Mouse (Mus musculus) frontal cortex, postnatal 36 days (tissue): ENCODE measurements around the gene Tmem25.
"Not testable (repeated sequence)": the region's sequence is repeated elsewhere in the genome, so short reads cannot be mapped to it uniquely, and the experiment has no call there.

Source experiments
- DNase-seq, 2 experiments: peaks; one replicate each; pipeline ENCODE4 v3.0.0; 2022; ENCODE audit warnings: low spot score in 2 of 2

Gene Tmem25

DNA sequence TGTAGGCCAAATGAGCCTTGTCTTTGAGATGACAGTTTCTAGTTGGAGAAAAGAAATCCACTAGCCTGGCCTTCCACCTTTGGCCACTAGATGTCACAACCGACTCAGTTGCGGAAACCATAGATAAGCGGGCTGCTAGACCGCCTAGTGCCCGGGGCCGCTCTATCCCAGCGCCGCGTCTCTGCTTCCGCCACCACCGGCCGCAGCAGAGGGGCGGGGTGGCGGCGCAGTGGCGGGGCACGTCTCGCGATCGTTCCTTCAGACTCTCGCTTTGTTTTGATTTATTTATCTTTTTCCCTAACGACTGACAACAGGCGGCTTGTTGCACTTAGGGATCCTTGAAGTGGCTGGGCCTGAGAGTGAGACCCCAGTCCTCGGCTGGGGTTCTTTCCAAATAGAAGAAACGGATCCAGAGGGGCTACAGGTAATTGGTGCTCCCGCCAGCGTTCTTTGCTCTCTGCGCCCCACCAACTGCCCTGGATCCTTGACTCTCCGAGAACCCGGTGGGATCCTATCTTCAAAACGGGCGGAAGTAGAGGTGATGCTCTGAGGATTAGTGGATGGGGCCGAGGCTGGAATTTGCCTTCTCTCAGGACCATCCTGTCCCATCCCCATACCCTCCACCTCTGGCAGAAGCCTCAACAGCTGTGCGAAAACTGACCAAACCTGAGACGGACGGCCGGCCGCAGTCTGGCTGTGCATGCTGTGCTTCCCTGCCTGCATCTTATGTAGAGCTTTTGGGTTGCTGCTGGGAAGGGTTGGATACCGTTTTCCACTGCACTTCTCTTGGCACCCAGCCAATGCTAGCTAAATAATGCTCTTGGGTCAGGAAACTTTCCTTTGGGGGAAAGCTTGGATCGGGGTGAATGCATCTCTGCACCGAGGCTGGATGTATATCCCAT is 26.1 kb downstream of the Tmem25 start:
- DNase-seq = peak; percentile 89 to 97

DNA sequence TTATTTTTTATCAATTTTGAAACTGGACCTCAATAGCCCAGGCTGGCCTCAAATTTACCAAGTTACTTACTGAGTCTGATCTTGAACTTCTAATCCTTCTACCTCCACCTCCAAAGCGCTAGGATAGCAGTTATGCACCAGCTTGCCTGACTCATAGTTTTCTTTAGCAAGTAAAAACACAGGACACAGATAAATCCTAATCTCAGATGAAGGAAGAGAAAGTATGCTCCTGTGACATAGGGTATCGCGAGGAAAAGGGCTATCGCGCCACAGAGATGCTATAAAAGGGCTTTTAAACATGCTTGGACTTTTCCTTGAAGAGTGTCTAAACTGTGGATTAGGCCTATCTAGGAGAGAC is 26.7 kb downstream of the Tmem25 start:
- DNase-seq = no peak

DNA sequence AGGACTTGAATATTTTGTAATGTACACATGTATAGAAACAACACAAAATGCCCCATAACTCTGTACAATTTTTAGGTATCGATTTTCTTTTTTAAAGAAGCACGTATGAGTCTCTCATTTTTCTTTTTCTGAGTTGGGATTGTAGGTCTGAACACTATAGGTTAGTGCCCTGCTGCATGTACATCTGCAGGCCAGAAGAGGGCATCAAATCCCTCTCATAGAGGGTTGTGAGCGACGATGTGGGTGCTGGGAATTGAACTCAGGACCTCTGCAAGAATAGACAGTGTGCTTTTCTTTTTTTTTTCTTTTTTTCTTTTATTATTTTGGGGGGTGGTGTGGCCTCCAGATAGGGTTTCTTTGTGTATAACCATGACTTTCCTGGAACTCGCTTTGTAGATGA is 27.7 kb downstream of the Tmem25 start:
- no peak for DNase-seq

DNA sequence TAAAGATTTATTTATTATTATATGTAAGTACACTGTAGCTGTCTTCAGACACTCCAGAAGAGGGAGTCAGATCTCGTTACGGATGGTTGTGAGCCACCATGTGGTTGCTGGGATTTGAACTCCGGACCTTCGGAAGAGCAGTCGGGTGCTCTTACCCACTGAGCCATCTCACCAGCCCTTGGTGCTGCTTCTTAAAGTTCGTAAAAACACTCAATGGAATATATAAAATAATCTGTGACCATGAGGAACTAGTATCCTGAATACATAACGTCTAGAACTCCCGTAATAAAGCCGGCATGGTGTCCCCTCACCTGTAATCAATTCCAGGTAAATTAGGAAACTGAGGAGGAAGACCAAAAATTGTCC is 31.1 kb downstream of the Tmem25 start:
- not testable (repeated sequence) for DNase-seq

DNA sequence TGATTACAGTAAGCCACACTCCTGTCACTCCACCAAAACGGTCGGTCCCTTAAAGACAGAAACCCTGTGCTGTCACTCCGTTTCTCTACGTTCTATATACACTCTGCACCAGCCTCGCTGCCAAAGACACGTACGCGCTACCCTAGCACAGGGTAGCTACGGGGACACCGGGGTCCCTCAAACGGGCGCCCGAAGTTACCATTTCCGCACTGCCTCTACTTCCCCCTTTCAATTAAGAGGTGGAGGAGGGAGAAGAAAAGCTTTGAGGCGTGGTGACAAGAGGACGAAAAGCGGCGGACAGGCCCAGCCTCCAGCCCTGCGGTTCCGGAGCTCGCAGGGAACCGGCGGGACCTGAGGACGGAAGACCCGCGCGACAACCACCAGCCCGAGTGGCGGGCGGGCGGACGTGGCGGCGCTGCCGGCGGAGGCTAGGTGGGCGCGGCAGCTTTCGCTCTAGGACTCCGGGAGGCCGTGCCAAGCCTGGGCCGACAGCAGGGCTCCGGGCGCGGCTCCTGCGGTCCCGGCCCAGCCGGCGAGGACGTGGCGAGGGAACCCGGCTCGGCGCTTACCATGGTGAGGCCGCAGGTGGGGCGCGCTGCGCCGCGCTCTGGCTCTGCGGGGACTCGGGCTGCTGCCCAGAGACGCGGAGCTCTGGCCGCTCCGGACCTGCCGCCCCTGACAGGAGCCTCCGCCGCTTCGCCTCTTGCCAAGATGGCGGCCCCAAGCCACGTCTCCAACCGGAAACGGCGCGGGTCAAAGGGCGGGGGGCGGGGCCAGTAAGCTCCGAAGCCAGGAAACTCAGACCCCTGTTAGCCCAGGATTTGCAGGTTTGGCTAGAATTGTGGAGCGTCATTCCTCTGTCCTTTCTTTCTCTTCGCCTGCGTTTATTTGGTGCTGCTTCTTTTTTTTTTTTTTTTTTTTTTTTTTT is 31.7 kb downstream of the Tmem25 start, which contains the start of the genes Arcn1 and Ift46:
Arcn1 (minus strand) TSS at position 745 of the 928 bp plus-strand sequence.
Ift46 (plus strand) TSS at position 808 of the 928 bp plus-strand sequence.
- peak; percentile 78 to 80 for DNase-seq

DNA sequence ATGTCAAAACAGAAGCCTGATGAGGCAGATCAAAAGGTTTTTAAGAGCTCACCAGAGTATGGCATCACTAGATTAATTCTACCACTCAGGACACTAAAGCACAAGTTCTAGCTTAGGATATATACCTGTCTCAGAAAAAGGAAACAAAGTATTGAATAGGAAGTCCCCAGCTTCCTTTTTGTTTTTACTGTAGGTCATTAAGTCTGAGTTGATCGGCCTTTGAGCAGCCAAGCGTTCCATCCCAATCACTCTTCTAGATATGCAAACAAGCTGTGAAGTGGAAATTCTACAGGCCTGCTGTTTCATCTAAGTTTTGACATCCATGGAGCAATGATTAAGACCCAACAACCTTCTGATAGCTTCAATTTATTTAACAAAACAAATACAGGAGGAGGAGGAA is 38.2 kb downstream of the Tmem25 start:
- no peak for DNase-seq

DNA sequence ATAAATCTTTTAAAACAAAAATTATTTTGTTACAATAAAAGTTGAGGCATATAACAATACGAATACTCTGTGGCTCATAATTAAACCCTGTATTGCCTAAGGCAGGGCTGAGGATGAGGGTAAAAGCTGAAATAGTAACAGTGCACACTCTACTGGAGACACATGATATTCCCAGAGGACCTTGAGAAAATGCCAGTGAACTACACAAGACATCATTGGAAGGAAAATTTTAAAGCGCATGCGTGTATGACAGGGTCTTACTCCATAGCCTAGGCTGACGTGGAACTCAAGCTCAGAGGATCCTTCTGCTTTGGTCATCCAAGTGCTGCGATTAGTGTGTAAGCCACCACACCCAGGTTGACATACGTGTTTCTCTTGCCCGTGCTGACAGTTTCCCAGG is 50.6 kb downstream of the Tmem25 start:
- no peak for DNase-seq

DNA sequence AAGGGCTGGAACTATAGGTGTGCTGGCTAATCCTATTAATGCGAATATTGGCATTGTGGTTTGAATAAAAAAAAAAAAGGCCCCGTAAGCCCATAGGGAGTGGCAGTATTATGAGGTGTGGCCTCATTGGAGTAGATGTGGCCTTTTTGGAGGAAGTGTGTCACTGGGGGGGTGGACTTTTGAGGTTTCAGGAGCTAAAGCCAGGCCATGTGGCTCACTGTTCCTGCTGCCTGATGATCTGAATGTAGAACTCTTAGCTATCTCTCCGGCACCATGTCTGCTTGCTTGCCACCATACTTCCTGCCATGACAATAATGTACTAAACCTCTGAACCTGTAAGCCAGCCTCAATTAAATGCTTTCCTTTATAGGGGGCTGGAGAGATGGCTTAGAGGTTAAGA is 51.8 kb downstream of the Tmem25 start:
- DNase-seq = no peak

DNA sequence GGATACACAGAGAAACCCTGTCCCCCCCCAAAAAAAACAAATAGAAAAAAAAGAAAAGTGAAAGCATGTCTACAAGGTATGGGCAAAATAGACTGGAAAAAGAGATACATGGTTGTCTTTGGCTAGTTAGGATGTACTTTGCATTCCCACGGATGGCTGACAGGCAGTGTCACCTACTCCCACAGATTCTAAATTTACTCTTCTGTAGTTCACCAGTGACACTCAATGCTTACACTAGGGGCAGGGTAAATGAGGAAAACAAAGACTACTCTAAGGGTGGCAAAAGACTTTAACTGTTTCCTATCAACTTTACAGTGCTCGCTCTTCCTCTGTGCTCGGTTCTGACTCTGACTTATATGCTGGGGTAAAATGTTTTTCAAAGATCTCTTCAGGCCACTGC is 52.4 kb downstream of the Tmem25 start:
- DNase-seq = no peak

DNA sequence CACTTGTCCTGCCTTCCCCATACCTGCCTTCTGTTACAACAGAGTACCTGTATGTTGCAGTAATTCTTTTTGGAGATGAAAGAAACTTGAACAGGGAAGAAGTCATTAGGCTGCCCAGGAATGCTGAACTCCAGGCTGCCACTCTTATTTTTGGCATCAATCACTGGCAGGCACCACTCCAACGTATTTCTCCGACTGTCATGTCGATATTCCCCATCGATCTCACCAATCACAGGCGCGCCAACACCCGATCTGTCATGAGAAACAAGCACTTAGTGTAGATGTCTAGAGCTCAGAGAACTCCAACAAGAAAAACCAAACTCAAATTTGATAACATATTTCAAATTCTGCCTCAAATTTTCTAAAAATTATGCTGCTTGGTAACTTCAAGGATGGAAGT is 53.7 kb downstream of the Tmem25 start:
- no peak for DNase-seq
